Mouse (Mus musculus) bone marrow macrophage, adult 2 months (primary cell): ENCODE data around the gene Dgkd. TPM values are rescaled to one million over a fixed set of nuclear protein-coding genes. Genes with fewer than 3 reads are reported as not detected.

Experiments
- H3K27ac ChIP-seq: 2 replicates; pipeline ENCODE4 v1.5.1; 2012; ENCODE audit warnings: low read depth, low read length; ENCODE audit not compliant: insufficient read depth
- H3K4me1 ChIP-seq: 2 replicates; pipeline ENCODE4 v1.6.1; 2012; ENCODE audit warnings: low read length; ENCODE audit not compliant: control insufficient read depth, insufficient read depth
- H3K4me3 ChIP-seq: 2 replicates; pipeline ENCODE4 v1.5.1; 2012; ENCODE audit warnings: mild to moderate bottlenecking, low read length, moderate library complexity; ENCODE audit not compliant: insufficient read depth
- CTCF ChIP-seq: IDR thresholded peaks from 2 replicates; pipeline ENCODE4 v1.5.1; 2012; ENCODE audit warnings: low read depth, mild to moderate bottlenecking, low read length, moderate library complexity
- POLR2A ChIP-seq: IDR thresholded peaks from 2 replicates; pipeline ENCODE4 v1.6.1; 2012; ENCODE audit warnings: mild to moderate bottlenecking, low read depth, low read length, borderline replicate concordance
- polyA plus RNA-seq: library from polyadenylated mRNA; stranded (reverse); fragments of >200 nt; gene quantifications from 2 replicates; pipeline ENCODE4 v1.2.4, GENCODE M21; 2012; ENCODE audit not compliant: missing spikeins, insufficient read depth, insufficient read length

Gene Dgkd
- polyA plus RNA-seq, 1 experiment: 100 TPM

GRCm38 (mm10) chr1:87918061-87918460 is 65.0 kb downstream of the Dgkd start:
- TF ChIP-seq CTCF (no peak), POLR2A (no peak)
- H3K4me3 ChIP-seq: no peak overlapping the region
- H3K27ac ChIP-seq: no peak overlapping the region
- peaks cover 18% of the 10 kb centered on the region for H3K4me1 ChIP-seq

GRCm38 (mm10) chr1:87920056-87920614 is 67.0 kb downstream of the Dgkd start:
- H3K4me3 ChIP-seq: no peak overlapping the region
- H3K4me1 ChIP-seq: no peaks in the 10 kb centered on the region
- TF ChIP-seq CTCF: no peak
- TF ChIP-seq POLR2A: no peak
- H3K27ac ChIP-seq: no peak overlapping the region

GRCm38 (mm10) chr1:87922666-87923065 is 69.6 kb downstream of the Dgkd start:
- Histone ChIP-seq H3K27ac (no peak overlapping the region), H3K4me3 (no peak overlapping the region), H3K4me1 (no peaks in the 10 kb centered on the region)
- no peak for TF ChIP-seq POLR2A
- TF ChIP-seq CTCF: no peak

GRCm38 (mm10) chr1:87924888-87925287 is 71.8 kb downstream of the Dgkd start:
- TF ChIP-seq CTCF (no peak), POLR2A (no peak)
- Histone ChIP-seq H3K4me3 (no peak overlapping the region), H3K4me1 (no peaks in the 10 kb centered on the region), H3K27ac (no peak overlapping the region)

- TF ChIP-seq POLR2A: no peak
- TF ChIP-seq CTCF: no peak
- no peak overlapping the region for H3K27ac ChIP-seq
- H3K4me1 ChIP-seq: peaks cover 27% of the 10 kb centered on the region
- no peak overlapping the region for H3K4me3 ChIP-seq
Measured at GRCm38 (mm10) chr1:87929730-87930129, 76.6 kb downstream of the Dgkd start.

- Histone ChIP-seq H3K4me1 (peaks cover 35% of the 10 kb centered on the region), H3K4me3 (no peak overlapping the region), H3K27ac (peak overlapping the region; percentile 49)
- TF ChIP-seq CTCF (no peak), POLR2A (no peak)
Measured at GRCm38 (mm10) chr1:87933051-87933450, 80.0 kb downstream of the Dgkd start.

- H3K27ac ChIP-seq: no peak overlapping the region
- H3K4me3 ChIP-seq: no peak overlapping the region
- TF ChIP-seq POLR2A: no peak
- TF ChIP-seq CTCF: no peak
- peaks cover 35% of the 10 kb centered on the region for H3K4me1 ChIP-seq
Measured at GRCm38 (mm10) chr1:87935095-87935494, 82.0 kb downstream of the Dgkd start.

GRCm38 (mm10) chr1:87935546-87935945 is 82.5 kb downstream of the Dgkd start:
- Histone ChIP-seq H3K27ac (no peak overlapping the region), H3K4me1 (peaks cover 33% of the 10 kb centered on the region), H3K4me3 (no peak overlapping the region)
- TF ChIP-seq CTCF: no peak
- no peak for TF ChIP-seq POLR2A

GRCm38 (mm10) chr1:87936075-87936474 is 83.0 kb downstream of the Dgkd start:
- TF ChIP-seq POLR2A (no peak), CTCF (no peak)
- Histone ChIP-seq H3K4me1 (peaks cover 33% of the 10 kb centered on the region), H3K4me3 (no peak overlapping the region), H3K27ac (no peak overlapping the region)

GRCm38 (mm10) chr1:87936516-87936915 is 83.4 kb downstream of the Dgkd start:
- TF ChIP-seq POLR2A (no peak), CTCF (peak; percentile 25; the same call in 1 of the 2 replicates)
- Histone ChIP-seq H3K4me3 (no peak overlapping the region), H3K4me1 (peaks cover 33% of the 10 kb centered on the region)

More at GRCm38 (mm10) chr1:87936516-87936915, 83.4 kb downstream of the Dgkd start:
- no peak overlapping the region for H3K27ac ChIP-seq
